Mouse (Mus musculus) R1 (cell line): Measurements from ENCODE around the gene Rack1.
"Not testable (repeated sequence)": the region's sequence is repeated elsewhere in the genome, so short reads cannot be mapped to it uniquely, and the experiment has no call there.

Experiments used
- DNase-seq: peaks from one replicate; pipeline ENCODE4 v3.0.0-alpha.2; 2018; ENCODE audit warnings: low read depth, low spot score

The Rack1 gene

DNA sequence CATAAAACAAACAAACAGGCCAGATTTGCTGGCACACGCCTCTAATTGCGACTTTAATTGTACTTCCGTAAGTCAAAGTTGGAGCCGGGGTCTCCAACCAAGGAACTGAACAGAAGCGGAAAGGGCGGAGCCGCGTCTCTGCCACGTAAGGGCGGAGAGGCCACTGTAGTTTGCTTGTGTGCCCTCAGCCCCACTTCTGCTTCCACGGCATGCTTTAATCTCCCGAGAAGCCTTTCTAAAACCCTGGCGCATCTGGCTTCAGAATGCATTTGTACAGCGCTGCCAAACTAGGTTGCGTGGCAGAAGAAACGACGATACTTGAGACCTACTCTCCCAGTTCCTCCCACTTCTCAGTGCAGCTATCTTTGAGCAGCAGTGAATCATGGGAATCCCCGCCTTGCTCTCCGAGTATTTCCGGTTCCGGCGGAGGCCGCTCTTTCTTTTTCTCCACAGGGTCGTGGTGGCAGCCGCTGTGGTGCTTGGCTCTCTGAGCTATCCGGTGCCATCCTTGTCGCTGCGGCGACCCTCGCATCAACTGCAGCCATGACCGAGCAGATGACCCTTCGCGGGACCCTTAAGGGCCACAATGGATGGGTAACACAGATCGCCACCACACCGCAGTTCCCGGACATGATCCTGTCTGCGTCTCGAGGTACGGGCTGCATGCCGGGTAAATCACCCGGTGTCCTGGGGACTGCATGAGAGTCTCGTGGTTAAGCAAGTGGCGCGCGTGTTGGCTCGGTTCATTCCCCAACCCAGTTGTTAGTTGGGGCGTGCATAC, at the start of gene Rack1:
Rack1 (plus strand) TSS at position 412 of the 781 bp plus-strand sequence.
- DNase-seq: peak; percentile 96

- DNase-seq: peak; percentile 58
These were observed 49.7 kb upstream of the Rack1 start for GRCm38 (mm10) chr11:48750428-48750827.

DNA sequence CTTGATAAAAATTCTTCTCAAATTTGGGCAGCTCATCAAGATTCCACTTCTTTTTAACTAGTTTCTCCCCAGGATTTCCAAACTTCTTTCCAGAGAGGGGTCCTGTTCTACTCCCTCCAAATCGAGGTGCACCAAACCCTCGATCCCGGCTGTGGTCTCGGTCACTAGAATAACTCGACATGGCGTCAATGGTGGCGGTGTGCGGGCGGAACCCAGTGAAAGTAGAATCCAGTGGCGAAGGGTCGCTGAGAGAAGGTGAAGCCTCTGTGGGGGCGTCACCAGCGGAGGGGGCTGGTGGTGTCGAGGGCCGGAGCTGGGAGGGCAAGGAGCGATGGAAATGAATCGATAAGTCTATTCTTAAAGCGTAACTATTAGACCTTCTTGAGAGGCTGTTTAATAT, 46.6 kb upstream of the Rack1 start:
- not testable (repeated sequence) for DNase-seq

DNA sequence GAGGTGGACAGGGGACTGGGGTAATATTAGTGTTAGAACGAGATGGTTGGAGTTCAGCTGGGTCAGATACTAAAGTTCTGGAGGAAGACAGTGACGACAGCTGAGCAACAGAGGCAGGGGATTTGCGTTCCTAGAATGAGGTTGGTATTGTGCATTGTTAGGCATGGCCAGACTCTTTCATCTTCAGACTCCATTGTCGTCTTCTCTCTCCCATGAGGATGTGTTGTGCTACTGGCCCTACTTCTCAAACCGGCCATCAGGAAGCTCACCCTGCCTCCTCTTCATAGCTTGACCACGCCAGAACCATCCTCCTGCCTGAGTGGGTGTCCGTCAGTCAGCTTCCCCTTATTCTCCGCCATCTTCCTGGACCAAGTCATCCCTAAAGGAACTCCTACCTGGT, 41.1 kb upstream of the Rack1 start:
- DNase-seq: no peak

- no peak for DNase-seq
These were observed 36.0 kb upstream of the Rack1 start for GRCm38 (mm10) chr11:48764119-48764518.

- no peak for DNase-seq
These were observed 32.8 kb upstream of the Rack1 start for GRCm38 (mm10) chr11:48767195-48767876.

GRCm38 (mm10) chr11:48771691-48772090, 28.4 kb upstream of the Rack1 start:
- peak; percentile 47 for DNase-seq

DNA sequence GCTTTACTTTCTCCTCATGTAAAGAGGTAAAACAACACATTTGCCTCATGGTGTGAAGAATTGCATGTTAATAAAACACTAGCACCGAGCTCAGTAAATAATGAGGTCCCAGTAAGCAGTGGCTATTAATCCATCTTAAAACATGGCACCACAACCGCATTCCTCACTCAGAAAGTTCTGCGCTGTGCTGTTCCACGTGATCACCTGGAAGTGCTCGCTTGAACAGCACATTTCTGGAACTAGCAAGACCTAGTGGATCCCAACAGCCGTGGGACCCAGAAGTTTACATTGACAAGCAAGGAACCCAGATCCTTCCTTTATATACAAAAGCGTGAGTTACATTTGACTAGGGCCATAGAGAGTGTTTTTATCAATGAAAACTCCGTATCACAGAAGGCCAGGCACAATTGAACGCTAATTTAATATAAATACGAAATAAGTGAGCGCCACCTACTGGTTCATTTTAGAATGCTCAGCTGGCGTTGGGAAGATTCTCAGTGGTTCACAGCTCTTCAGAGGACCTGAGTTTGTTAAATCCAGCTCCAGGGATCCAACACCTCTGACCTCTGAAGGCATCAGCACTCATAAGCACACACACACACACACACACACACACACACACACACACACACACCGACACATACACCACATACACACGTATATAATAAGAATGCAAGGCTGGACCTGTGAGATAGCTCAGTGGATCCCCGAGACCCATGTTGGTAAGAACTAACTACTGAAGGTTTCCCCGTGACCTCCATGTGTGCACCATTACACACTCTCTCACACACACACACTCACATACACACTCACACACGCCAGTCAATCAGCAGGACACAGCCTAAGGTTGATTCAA, 25.5 kb upstream of the Rack1 start:
- DNase-seq: peak; percentile 74

DNA sequence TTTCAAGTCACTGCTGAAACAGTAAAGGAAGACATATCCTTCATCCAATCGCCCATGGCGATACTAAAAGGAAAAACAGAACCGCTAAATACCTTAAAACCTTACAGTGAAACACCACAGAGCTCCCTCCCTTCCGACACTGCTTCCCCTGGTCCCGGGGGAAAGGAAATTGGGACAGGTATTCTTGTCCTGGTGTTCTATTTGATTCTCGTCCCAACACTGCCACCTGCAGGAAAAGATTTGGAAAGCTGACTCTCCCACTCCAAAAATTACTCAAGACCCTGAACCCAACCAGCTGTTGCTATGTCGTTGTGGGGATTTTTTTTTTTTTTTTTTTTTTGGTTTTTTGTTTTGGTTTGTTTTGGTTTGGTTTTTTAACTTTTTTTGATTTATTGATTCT, 24.6 kb upstream of the Rack1 start:
- peak; percentile 94 for DNase-seq

GRCm38 (mm10) chr11:48776664-48777063, 23.5 kb upstream of the Rack1 start:
- DNase-seq: peak; percentile 85

GRCm38 (mm10) chr11:48777303-48777702, 22.8 kb upstream of the Rack1 start:
- DNase-seq: peak; percentile 51

GRCm38 (mm10) chr11:48779450-48779849, 20.7 kb upstream of the Rack1 start:
- peak; percentile 87 for DNase-seq

GRCm38 (mm10) chr11:48782243-48782642, 17.9 kb upstream of the Rack1 start:
- DNase-seq: peak; percentile 78

DNA sequence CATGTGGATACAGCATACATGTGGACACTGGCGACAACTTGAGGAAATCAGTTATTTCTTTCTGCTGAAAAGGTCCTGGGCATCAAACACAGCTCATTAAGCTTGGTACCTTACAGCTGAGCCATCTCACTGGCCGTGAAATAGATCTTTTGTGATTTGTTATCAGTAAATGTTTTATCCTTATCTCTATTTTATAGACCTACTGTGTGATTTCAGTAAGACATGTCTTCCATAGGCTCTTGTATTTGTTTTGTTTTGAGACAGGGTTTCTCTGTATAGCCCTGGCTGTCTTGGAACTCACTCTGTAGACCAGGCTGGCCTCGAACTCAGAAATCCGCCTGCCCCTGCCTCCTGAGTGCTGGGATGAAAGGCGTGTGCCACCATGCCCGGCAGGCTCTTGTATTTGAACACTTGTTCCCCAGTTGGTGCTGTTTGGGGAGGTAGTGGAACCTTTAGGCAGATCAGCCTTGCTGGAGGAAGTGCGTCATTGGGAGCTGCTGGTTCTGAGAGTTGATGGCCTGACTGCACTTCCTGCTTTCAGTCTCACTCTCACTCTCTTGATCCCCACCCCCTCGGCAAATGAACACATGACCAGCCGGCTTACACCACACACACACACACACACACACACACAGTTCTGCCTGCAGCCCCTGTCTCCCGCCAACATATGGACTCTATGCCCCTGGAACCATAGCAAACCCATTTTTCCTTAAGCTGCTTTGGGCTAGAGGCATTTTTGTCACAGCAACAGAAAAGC, 12.5 kb upstream of the Rack1 start:
- DNase-seq: peak; percentile 91

DNA sequence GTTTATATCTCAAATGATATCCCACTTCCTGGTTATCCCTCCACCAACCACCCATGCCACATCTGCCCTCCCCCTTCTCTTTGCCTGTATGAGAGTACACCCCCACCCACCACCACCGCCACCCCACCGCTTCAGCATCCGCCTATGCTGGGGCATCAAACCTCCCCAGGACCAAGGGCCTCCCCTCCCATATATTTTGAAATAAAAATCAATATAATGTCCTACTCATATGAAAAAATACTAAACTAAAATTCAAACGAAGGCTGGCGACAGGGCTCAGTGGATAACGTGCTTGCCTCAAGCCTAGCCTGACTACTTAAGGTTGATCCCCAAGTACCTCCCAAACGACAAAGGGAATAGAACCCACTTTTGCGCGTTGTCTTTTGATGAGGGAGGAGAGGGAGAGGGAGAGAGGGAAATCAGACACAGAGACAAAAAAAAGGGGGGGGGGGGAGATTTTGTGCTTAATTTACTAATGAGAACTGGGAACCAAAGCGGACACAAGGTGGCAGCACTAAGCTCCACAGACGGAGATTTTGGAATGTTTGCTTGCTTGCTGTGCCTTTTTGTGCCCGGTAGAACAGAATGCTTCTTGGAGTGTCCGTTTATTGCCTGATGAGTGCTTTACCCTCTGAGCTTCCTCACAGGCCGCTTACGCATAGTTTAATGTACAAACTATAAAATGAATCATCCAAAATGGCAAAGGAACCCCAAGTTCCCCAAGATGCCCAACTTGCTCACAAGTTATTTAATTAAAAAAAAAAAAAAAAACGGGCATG, 11.6 kb upstream of the Rack1 start:
- peak; percentile 93 for DNase-seq

GRCm38 (mm10) chr11:48789215-48789614, 10.9 kb upstream of the Rack1 start:
- no peak for DNase-seq

- peak; percentile 89 for DNase-seq
These were observed 9.9 kb upstream of the Rack1 start for GRCm38 (mm10) chr11:48789973-48790823.

DNA sequence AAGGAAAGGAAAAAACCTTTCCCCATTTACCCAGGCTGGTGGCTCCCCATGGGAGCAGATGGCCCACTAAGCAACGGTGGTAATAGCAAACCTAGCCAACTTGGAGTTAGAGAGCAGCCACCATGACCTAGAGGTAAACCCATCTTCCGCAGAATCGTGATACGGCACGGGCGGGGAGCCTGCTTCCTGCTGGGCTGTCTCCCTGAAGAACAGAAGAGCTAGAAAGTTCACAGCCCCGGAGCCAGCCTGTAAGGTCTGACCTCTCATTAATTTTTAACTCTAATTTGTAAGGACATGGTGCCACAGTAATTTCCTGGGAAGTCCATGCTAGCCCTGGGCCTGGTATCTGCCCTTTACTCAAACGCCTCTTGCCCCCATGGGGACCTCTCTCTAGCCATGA, 9.2 kb upstream of the Rack1 start:
- no peak for DNase-seq

DNA sequence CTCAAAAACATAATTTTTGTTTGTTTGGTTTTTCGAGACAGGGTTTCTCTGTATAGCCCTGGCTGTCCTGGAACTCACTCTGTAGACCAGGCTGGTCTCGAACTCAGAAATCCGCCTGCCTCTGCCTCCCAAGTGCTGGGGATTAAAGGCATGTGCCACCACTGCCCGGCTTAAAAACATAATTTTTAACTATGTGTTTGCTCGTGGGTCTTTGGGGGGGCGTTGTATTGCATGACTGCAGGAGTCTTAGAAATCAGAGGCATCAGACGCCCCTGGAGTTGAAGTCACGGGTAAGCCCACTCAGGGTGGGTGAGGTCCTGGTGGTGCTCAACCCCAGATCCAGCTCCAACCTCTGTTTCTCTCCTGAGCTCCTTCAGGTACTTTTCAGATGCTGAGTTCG, 8.2 kb upstream of the Rack1 start:
- DNase-seq: peak; percentile 3

- DNase-seq: no peak
These were observed 6.9 kb upstream of the Rack1 start for GRCm38 (mm10) chr11:48793184-48793583.
